Mouse (Mus musculus) spleen, adult 2 months (tissue): Measurements from ENCODE around the gene Ascc2.

ENCODE experiments used
- CTCF ChIP-seq: fragments of 200-500 bp; IDR thresholded peaks from 2 replicates; pipeline ENCODE4 v1.5.1; 2011; ENCODE audit warnings: mild to moderate bottlenecking, inconsistent platforms; ENCODE audit not compliant: insufficient read depth, insufficient read length, insufficient replicate concordance; ENCODE audit errors: extremely low read depth
- POLR2A ChIP-seq: fragments of 200-500 bp; IDR thresholded peaks from 2 replicates; pipeline ENCODE4 v1.6.1; 2011; ENCODE audit warnings: low read depth, low read length, inconsistent platforms

GRCm38 (mm10) chr11:4625931-4626330 lies 11.6 kb upstream of the Ascc2 start:
- TF ChIP-seq CTCF, result no peak
- no peak for TF ChIP-seq POLR2A
